Mouse (Mus musculus) limb, embryonic 14.5 days (tissue): ENCODE results near the gene Anapc4. TPM values are rescaled to one million over a fixed set of nuclear protein-coding genes. Genes with fewer than 3 reads are reported as not detected.

Experiments
- ATAC-seq: fragments of 200-750 bp; cut with Nextera tagmentation; 2 replicates; pipeline ENCODE4 v1.8.0; 2017; ENCODE audit warnings: low read depth, moderate number of reproducible peaks, moderate TSS enrichment; ENCODE audit not compliant: low FRiP score
- DNase-seq: peaks from one replicate; pipeline ENCODE4 v3.0.0-alpha.2; 2015; ENCODE audit warnings: low spot score
- H3K27ac ChIP-seq: fragments of 300-500 bp; sonication (generic); replicated peaks from 2 replicates; pipeline ENCODE4 v1.5.1; 2014; ENCODE audit warnings: low read depth, mild to moderate bottlenecking, low read length, moderate library complexity, mixed read lengths
- H3K27me3 ChIP-seq: fragments of 300-500 bp; sonication (generic); 2 replicates; pipeline ENCODE4 v1.6.1; 2014; ENCODE audit warnings: low read length, mixed read lengths; ENCODE audit not compliant: control insufficient read depth, insufficient read depth
- H3K36me3 ChIP-seq: fragments of 300-500 bp; sonication (generic); 2 replicates; pipeline ENCODE4 v1.6.1; 2014; ENCODE audit warnings: mild to moderate bottlenecking, low read length, moderate library complexity, mixed read lengths; ENCODE audit not compliant: control insufficient read depth, insufficient read depth
- H3K4me1 ChIP-seq: fragments of 300-500 bp; sonication (generic); 2 replicates; pipeline ENCODE4 v1.6.1; 2014; ENCODE audit warnings: antibody characterized with exemption, low read length, mixed read lengths; ENCODE audit not compliant: control insufficient read depth, insufficient read depth
- H3K4me2 ChIP-seq: fragments of 300-500 bp; sonication (generic); replicated peaks from 2 replicates; pipeline ENCODE4 v1.6.1; 2014; ENCODE audit warnings: low read depth, mild to moderate bottlenecking, low read length, moderate library complexity; ENCODE audit not compliant: severe bottlenecking
- H3K4me3 ChIP-seq: fragments of 300-500 bp; sonication (generic); replicated peaks from 2 replicates; pipeline ENCODE4 v1.5.1; 2014; ENCODE audit warnings: low read length
- H3K9ac ChIP-seq: fragments of 300-500 bp; sonication (generic); 2 replicates; pipeline ENCODE4 v1.6.1; 2014; ENCODE audit warnings: mild to moderate bottlenecking, low read depth, low read length, moderate library complexity; ENCODE audit not compliant: severe bottlenecking
- H3K9me3 ChIP-seq: fragments of 300-500 bp; sonication (generic); 2 replicates; pipeline ENCODE4 v1.6.1; 2016; ENCODE audit warnings: low read length; ENCODE audit not compliant: control insufficient read depth
- POLR2A ChIP-seq: fragments of 200-500 bp; IDR thresholded peaks from 2 replicates; pipeline ENCODE4 v1.8.0; 2012; ENCODE audit warnings: inconsistent platforms, mild to moderate bottlenecking, moderate library complexity, borderline replicate concordance; ENCODE audit not compliant: insufficient read depth, insufficient read length; ENCODE audit errors: extremely low read depth
- WGBS: fragments of 180-500 bp; shearing (Covaris S2); extraction: QIAGEN DNeasy Blood & Tissue Kit; methylation state at CpG from one replicate; pipeline ENCODE4 v1.1.7; 2014; 5-methylcytosine and 5-hydroxymethylcytosine counted together
- polyA plus RNA-seq, 2 experiments: library from polyadenylated mRNA; depleted of rRNA in 1 of 2; stranded (reverse) in 1 of 2; unstranded in 1 of 2; fragments of >200 nt; fragmentation: Nextera tagmentation in 1 of 2; extraction: Ambion mirVana in 1 of 2; gene quantifications; 2 replicates each; pipeline versions ENCODE4 v1.2.1 to v1.2.3; 2012 to 2014

Anapc4 gene
- polyA plus RNA-seq, 2 experiments: 118 to 149 TPM

- Histone ChIP-seq H3K4me2 (no peak overlapping the region), H3K27me3 (no peaks in the 10 kb centered on the region), H3K9me3 (no peaks in the 10 kb centered on the region), H3K4me1 (peaks cover 3% of the 10 kb centered on the region; the same call in 1 of the 2 replicates), H3K27ac (no peak overlapping the region), H3K9ac (no peak overlapping the region; the same call in 1 of the 2 replicates), H3K36me3 (peaks cover 46% of the 10 kb centered on the region), H3K4me3 (no peak overlapping the region)
- TF ChIP-seq POLR2A: no peak
- DNase-seq (peak; percentile 57), ATAC-seq (peak; percentile 21; the same call in 1 of the 2 replicates)
- WGBS: 34% methylated on average over 12 of the region's 12 CpGs
These were observed 35.3 kb downstream of the Anapc4 start for GRCm38 (mm10) chr5:52868918-52869703.

- TF ChIP-seq POLR2A: no peak
- no peaks in the 10 kb centered on the region for H3K9me3 ChIP-seq
- DNase-seq: no peak
- H3K4me3 ChIP-seq: no peak overlapping the region
- H3K9ac ChIP-seq: no peak overlapping the region
- H3K4me2 ChIP-seq: no peak overlapping the region
- no peak overlapping the region for H3K27ac ChIP-seq
- no peaks in the 10 kb centered on the region for H3K27me3 ChIP-seq
- WGBS: 27% methylated on average over 1 of the region's 1 CpGs
- peaks cover 3% of the 10 kb centered on the region; the same call in 1 of the 2 replicates for H3K4me1 ChIP-seq
- peaks cover 24% of the 10 kb centered on the region for H3K36me3 ChIP-seq
- ATAC-seq: no peak
These were observed 37.6 kb downstream of the Anapc4 start for GRCm38 (mm10) chr5:52871461-52871860.

- H3K27ac ChIP-seq: no peak overlapping the region
- no peak for DNase-seq
- no peak overlapping the region for H3K4me2 ChIP-seq
These were observed 38.2 kb downstream of the Anapc4 start for GRCm38 (mm10) chr5:52871986-52872385.

GRCm38 (mm10) chr5:52878847-52879246 lies 45.0 kb downstream of the Anapc4 start:
- Histone ChIP-seq H3K36me3 (no peaks in the 10 kb centered on the region), H3K27ac (no peak overlapping the region), H3K4me3 (no peak overlapping the region), H3K4me2 (no peak overlapping the region), H3K9me3 (no peaks in the 10 kb centered on the region), H3K27me3 (no peaks in the 10 kb centered on the region), H3K9ac (no peak overlapping the region), H3K4me1 (no peaks in the 10 kb centered on the region)
- WGBS: 8% methylated on average over 8 of the region's 14 CpGs
- TF ChIP-seq POLR2A: no peak
- DNase-seq (peak; percentile 89), ATAC-seq (peak; percentile 84)

More at GRCm38 (mm10) chr5:52871986-52872385, 38.2 kb downstream of the Anapc4 start:
- Histone ChIP-seq H3K4me3 (no peak overlapping the region), H3K36me3 (peaks cover 19% of the 10 kb centered on the region), H3K27me3 (no peaks in the 10 kb centered on the region), H3K9me3 (no peaks in the 10 kb centered on the region), H3K4me1 (peaks cover 3% of the 10 kb centered on the region; the same call in 1 of the 2 replicates), H3K9ac (no peak overlapping the region)
- no peak for TF ChIP-seq POLR2A
- no peak for ATAC-seq
- WGBS: 96% methylated on average over 13 of the region's 13 CpGs

GRCm38 (mm10) chr5:52879926-52880325 lies 46.1 kb downstream of the Anapc4 start:
- TF ChIP-seq POLR2A: no peak
- Histone ChIP-seq H3K27ac (no peak overlapping the region), H3K9me3 (no peaks in the 10 kb centered on the region), H3K4me1 (no peaks in the 10 kb centered on the region), H3K27me3 (no peaks in the 10 kb centered on the region), H3K36me3 (no peaks in the 10 kb centered on the region), H3K4me3 (no peak overlapping the region), H3K9ac (no peak overlapping the region), H3K4me2 (no peak overlapping the region)
- WGBS: 85% methylated on average over 6 of the region's 6 CpGs
- ATAC-seq (no peak), DNase-seq (no peak)
